Mouse (Mus musculus) 3T3-L1 (cell line): ENCODE measurements at regions not wholly inside any gene's neighbourhood (a gene's known extent, or its start where the extent isn't known, plus 50 kb on each side); places are given as distances from the start of the nearest gene placed in this dataset.
A peak's percentile ranks its signal among the peaks of the same experiment; 100 is the strongest.

Experiments used
- DNase-seq: peaks from one replicate; pipeline ENCODE4 v3.0.0-alpha.2; 2015; ENCODE audit warnings: low read depth, low spot score

- DNase-seq = no peak
Measured at GRCm38 (mm10) chr8:64421502-64422199, 215.6 kb upstream of the Tll1 start.

DNA sequence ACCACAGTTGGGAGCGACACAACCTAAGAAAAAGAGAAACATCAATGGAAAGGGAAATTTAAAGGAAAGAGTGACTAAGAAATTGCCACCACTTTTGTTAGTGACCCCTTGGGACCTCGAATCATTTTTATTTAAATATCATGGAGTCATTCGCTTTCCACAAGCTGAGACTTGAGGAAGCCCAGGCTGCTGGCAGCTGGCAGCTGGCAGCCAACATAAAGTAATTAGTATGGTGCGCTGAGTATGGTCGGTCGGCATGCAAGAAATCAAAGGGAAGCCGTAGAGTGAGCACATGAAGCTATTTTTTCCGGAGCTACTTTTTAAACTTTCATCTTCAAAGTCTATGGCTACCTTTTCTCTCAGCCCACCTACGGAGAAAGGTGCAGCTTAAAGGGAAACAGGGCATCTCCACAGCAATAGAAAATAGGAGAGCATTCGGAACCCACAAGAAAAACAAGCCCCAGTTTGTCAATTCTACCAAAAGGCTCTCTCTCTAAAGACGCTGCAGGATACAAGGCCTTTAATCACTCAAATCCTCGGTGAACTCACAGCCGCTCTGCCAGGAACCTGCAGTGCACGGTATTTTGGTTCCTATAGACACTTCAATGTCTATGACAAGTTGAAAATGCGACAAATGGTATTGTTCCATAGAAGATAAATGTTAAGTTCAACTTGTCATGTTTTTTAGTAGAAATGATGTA is 206.6 kb upstream of the Tll1 start:
- no peak for DNase-seq

- peak; percentile 59 for DNase-seq
Measured at GRCm38 (mm10) chr8:64406775-64407490, 200.9 kb upstream of the Tll1 start.

GRCm38 (mm10) chr8:64399554-64399953 is 193.5 kb upstream of the Tll1 start:
- no peak for DNase-seq

DNA sequence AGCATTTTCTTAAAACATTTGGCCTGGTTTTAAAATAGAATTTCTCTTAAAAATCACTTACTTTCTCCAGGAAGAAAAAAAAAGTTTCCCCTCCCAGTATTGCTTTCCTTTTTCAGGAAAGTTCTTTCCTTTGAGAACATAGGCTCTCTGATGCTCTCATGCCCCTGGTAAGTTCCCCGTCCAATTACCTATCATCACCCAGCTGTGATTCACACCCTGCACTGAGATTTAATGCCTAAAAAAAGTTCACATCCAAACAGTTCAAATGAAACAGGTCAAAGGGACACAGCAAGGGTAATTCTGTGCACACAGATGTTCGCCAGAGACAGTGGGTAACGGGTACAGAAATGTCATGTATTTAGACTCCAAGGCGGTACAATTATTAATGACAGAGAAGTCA is 191.8 kb upstream of the Tll1 start:
- DNase-seq = peak; percentile 55

GRCm38 (mm10) chr8:64395816-64396215 is 189.7 kb upstream of the Tll1 start:
- peak; percentile 13 for DNase-seq

GRCm38 (mm10) chr8:64389488-64389887 is 183.4 kb upstream of the Tll1 start:
- no peak for DNase-seq

- DNase-seq = no peak
Measured at GRCm38 (mm10) chr8:64388299-64388698, 182.2 kb upstream of the Tll1 start.

DNA sequence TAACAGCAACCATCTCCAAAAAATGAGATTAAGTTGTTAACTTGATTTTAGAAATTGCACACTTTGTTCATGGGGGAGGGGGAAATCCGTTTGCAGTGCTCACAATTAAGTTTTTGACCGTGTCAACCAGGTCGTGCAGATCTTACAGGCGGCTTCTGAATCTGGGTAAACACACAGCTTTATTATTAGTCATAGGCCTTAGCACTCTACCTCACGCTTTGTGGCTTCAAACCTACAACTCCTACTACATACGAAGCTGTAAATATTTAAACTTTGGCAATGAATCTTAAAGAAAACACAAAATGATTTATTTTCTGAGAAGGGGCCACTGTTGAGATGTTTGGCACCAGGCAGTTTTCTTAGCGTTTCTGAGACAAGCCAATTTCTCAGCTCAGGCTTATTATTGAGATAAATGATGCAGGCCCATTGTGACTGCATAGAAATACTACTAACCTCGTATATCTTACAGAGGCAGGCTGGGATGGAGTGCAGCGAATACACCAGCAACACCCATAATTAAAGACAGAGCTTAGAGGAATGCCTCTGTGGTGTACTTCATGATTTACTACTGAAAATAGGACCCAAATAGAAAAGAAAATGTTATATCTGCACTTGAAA is 173.8 kb upstream of the Tll1 start:
- DNase-seq = no peak

DNA sequence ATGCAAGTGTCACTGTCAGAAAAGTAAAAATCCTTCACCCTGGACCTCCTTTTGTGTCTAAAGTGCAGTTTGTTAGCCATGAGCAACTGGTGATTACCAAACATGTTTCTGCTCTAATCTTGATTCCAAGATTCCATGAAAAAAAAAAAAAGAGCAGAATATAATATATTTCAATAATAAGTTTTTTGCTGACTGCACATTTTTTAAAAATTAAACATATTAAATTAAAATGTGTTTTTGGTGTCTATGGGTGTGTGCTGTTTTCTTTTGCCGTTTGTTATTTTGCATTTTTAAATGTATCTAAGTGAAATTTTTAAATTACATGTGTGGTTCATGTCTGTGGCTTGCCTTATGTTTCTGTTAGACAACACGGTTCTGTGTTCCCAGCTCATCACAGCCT is 171.8 kb upstream of the Tll1 start:
- DNase-seq = no peak

- no peak for DNase-seq
Measured at GRCm38 (mm10) chr8:64375509-64375908, 169.4 kb upstream of the Tll1 start.

DNA sequence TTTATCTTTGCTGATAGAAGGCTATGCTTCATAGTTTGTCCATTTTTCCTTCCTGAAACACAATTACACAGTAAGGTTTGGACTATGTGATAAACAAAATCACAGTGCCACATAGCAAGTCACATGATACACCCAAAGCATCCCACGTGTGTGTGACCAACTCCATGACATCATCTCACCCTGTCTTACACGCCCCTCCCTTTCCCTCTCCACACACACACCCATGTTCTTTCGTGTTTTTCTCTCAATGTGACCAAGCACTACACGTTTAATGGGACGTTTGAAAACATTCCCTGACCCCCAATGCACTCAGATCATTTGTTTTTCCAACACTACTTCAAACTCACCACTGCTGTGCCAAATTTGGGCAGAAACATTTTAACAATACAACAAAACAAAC is 168.9 kb upstream of the Tll1 start:
- DNase-seq = no peak

DNA sequence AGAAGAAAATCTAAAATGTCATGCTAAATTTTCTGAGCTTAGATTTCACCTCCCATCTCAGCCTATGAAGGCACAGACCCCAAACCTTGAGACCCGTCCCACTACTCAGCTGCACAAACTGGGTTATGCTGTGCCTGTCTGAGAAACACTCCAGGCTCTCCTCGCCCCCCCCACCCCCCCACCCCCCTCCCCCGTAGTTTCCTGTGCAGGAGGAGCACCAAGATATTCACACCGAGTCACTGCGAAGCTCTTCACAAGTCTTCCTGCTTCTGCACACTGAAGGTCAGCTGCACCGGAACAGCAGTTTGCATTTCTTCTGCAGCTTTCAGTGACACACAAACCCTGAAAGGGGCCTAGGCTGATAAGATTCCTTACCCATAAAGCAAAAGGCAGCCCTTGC is 163.9 kb upstream of the Tll1 start:
- no peak for DNase-seq

DNA sequence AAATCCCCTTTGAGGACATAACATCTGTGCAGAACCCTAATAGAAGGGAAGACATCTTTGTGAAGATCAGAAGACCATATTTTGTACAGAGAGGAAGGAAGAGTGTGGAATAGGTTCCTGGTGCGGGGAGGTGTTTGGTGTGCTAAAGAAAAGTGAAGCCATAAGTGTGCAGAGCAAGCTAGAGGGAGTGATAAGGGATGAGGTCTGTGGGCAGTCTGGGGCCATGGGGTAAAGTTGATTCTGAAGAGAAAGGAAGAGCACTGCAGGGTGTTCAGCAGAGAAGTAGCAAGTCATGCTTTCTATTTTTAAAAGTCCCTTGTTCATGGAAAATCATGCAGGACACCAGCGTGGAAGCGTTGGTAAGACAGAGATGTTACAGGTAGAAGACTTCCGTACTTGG is 161.8 kb upstream of the Tll1 start:
- DNase-seq = no peak

DNA sequence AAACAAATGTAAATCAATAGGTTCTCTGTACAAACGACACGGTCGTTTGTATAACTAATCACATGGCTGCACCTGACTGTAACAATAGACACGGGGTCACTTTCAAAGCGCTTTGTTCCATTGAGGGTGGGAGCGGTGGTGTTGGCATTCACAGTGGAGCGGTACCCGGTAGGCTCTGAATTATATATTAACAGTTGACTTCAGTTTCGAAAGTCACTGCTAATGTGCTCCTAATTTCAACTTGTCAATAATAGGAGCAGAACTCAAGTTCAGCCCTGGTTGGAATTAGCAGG is 160.8 kb upstream of the Tll1 start:
- DNase-seq = no peak

GRCm38 (mm10) chr8:64366226-64366973 is 160.3 kb upstream of the Tll1 start:
- no peak for DNase-seq

- peak; percentile 50 for DNase-seq
Measured at GRCm38 (mm10) chr8:64357092-64357491, 151.0 kb upstream of the Tll1 start.

- DNase-seq = no peak
Measured at GRCm38 (mm10) chr8:64348082-64348646, 142.1 kb upstream of the Tll1 start.

DNA sequence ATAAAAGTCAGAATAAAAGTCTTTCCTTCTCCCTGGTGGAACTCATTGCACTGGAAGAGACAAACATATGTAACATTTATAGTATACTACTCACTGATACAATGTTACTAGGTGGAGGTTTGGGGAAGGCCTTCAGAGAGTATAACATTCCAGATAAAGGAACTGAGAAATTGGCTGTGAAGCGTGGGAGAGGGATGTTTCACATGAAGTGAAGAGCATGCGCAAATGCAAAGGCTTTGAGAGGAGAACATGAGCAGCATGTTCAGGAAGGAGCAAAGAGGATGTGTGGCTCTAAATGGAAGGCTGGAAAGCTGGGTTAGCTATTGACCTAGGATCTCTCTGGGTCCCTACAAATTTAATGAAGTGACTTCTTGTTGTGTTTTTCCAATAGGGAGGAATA is 141.4 kb upstream of the Tll1 start:
- no peak for DNase-seq

DNA sequence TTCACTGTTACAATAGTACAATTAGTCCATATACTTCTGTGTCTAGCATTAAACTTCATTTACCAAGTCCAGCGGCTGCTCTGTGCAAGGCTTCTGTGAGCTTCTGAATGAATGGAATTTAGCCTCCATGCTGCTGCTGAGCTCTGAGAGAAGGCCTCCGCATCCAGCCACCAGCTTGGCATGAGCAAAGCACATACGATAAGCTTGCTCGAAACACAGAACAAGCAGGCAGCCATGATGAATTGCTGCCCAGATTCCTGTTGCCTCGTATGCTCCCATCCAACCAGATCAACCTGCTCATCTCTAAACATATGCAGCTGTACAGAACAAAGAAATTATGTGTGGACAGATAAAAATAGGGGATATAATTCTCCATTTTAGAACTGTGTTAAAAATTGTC is 140.4 kb upstream of the Tll1 start:
- no peak for DNase-seq

DNA sequence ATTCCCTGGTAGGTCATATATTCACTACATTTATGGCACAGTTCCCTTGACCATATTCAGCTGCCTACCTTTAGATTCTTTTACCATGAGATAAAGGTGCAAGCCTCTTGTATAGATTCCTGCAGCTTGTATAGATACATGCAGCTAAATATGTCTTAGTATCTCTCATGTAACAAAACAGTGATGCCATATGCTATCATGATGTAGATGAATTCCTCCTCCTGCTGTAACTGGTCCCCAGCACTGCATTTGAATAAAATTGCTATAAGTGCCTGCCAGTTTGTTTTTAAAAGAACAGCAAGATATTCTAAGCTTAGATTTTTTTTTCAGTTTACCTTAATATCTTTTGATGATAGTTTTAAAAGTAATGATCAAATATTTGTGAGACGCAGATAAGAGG is 138.9 kb upstream of the Tll1 start:
- no peak for DNase-seq

DNA sequence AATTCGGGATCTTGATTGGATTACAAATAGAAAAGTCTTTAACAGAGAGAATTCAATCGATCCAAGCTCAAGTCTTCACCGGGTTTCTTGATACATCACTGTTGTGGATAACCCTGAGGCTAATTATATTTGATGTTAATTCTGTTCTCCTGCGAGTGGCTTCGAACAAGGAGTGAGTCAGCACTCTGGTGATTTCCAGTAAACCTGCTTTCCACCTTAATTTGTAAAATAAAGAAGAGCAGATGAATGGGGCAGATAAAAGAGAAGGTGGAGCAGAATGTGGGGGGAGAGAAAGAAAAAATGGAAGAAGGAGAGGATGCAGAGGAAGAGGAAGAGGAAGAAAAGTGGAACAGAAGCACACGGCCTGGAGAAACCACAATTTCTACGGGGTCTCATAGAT is 137.5 kb upstream of the Tll1 start:
- no peak for DNase-seq
